Mouse (Mus musculus): ENCODE measurements around the gene Wipf1. TPM values are rescaled to one million over a fixed set of nuclear protein-coding genes. Genes with fewer than 3 reads are reported as not detected.

Gene Wipf1
- polyA plus RNA-seq, 1 experiment from 2014 or later = 24.1 TPM

DNA sequence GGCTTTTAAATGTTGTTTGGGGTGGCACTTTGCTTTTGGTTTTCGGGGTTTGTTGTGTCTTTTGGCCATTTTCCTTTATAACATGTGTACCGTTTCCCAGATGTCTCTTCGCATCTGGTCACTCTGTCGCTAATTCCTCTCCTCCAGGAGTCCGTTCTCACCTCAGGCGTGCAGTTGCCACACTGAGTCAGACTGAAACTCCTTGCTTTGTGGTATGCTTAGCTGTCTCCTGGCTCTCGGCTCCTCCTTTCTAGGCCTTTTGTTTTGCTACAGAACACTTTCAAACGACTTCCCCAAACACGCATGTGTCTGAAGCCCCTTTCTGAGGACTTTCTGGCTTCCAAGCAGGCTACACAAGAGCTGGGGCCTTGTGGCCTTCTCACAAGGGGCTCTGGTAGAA lies 125.1 kb downstream of the Wipf1 start:
- H3K4me2 ChIP-seq (ENCODE audit: low read depth, severe bottlenecking) = no peak overlapping the region
- H3K36me3 ChIP-seq (ENCODE audit: control insufficient read depth, insufficient read depth, low read length) = no peaks in the 10 kb centered on the region
- H3K9ac ChIP-seq (ENCODE audit: low read length) = no peak overlapping the region
- H3K4me1 ChIP-seq (ENCODE audit: control insufficient read depth, insufficient read depth, low read length) = no peaks in the 10 kb centered on the region
- H3K4me3 ChIP-seq (ENCODE audit: low read depth, low read length) = no peak overlapping the region
- WGBS = 85% methylated on average over 9 of the region's 9 CpGs
- no peaks in the 10 kb centered on the region for H3K9me3 ChIP-seq (ENCODE audit: control insufficient read depth, low read length)
- no peak for ATAC-seq (ENCODE audit: insufficient number of reproducible peaks, low FRiP score, low TSS enrichment, low read depth)
- DNase-seq (ENCODE audit: low spot score) = no peak
- no peak overlapping the region for H3K27ac ChIP-seq (replicated peaks; ENCODE audit: low read depth, low read length)
- H3K27me3 ChIP-seq (ENCODE audit: control insufficient read depth, insufficient read depth, low read length) = no peaks in the 10 kb centered on the region

DNA sequence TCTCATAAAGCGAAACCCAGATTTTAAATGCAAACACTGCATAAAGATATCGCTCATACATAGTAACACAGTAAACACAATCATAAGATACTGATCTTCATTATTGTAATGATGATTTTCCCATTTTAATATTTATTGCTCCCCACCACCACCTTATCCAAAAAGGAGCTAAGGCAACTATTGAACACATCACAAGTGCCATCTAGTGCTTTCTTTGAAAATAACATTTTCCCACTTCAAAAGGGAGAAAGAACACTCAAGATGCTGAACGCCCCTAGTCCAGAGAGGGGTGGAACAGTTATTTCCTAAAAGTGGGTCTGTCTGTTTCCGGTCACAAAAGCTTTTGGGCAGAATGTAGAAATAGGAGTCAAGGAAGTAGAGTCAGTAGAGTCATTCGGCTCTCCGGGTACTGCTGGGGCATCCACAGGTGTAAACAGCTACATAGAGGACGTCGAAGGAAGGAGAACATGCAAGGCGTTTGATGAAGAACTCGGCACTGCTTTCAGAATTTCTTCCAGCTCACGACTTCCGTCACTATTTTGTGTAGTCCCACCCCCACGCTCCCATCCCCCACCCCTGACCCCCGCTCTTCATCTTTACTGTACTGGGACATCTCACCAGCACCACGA lies 126.0 kb downstream of the Wipf1 start:
- no peak overlapping the region for H3K4me2 ChIP-seq (ENCODE audit: low read depth, severe bottlenecking)
- no peak for ATAC-seq (ENCODE audit: insufficient number of reproducible peaks, low FRiP score, low TSS enrichment, low read depth)
- no peak for DNase-seq (ENCODE audit: low spot score)

DNA sequence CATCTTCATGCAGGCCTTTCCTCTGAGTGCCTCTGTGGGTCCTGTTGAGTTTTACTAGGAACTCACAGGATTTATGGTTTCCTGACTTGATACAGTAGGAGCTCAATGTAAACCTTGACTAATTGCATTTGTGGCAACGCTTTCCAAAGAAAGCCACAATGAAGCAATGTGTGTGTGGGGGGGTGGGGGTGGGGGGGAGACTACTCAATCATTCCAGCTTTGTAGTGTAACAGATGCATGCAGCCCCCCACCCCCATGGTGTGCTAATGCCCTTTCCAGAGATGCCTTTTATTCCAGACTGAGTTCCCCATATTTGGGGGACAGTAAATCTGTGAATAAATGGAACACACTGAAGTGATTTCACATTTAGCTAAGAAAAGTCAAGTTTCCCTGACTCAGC lies 127.8 kb downstream of the Wipf1 start:
- H3K9ac ChIP-seq (ENCODE audit: low read length) = no peak overlapping the region
- 20% methylated on average over 1 of the region's 1 CpGs for WGBS
- H3K36me3 ChIP-seq (ENCODE audit: control insufficient read depth, insufficient read depth, low read length) = no peaks in the 10 kb centered on the region
- H3K4me2 ChIP-seq (ENCODE audit: low read depth, severe bottlenecking) = no peak overlapping the region
- no peaks in the 10 kb centered on the region for H3K27me3 ChIP-seq (ENCODE audit: control insufficient read depth, insufficient read depth, low read length)
- H3K9me3 ChIP-seq (ENCODE audit: control insufficient read depth, low read length) = no peaks in the 10 kb centered on the region
- H3K4me3 ChIP-seq (ENCODE audit: low read depth, low read length) = no peak overlapping the region
- no peak overlapping the region for H3K27ac ChIP-seq (replicated peaks; ENCODE audit: low read depth, low read length)
- ATAC-seq (ENCODE audit: insufficient number of reproducible peaks, low FRiP score, low TSS enrichment, low read depth) (no peak), DNase-seq (ENCODE audit: low spot score) (no peak)
- no peaks in the 10 kb centered on the region for H3K4me1 ChIP-seq (ENCODE audit: control insufficient read depth, insufficient read depth, low read length)

More for the DNA sequence above, 126.0 kb downstream of the Wipf1 start:
- Histone ChIP-seq H3K9ac (ENCODE audit: low read length) (no peak overlapping the region), H3K36me3 (ENCODE audit: control insufficient read depth, insufficient read depth, low read length) (no peaks in the 10 kb centered on the region), H3K27me3 (ENCODE audit: control insufficient read depth, insufficient read depth, low read length) (no peaks in the 10 kb centered on the region), H3K9me3 (ENCODE audit: control insufficient read depth, low read length) (no peaks in the 10 kb centered on the region), H3K27ac (replicated peaks; ENCODE audit: low read depth, low read length) (no peak overlapping the region), H3K4me1 (ENCODE audit: control insufficient read depth, insufficient read depth, low read length) (no peaks in the 10 kb centered on the region), H3K4me3 (ENCODE audit: low read depth, low read length) (no peak overlapping the region)
- 84% methylated on average over 15 of the region's 15 CpGs for WGBS

DNA sequence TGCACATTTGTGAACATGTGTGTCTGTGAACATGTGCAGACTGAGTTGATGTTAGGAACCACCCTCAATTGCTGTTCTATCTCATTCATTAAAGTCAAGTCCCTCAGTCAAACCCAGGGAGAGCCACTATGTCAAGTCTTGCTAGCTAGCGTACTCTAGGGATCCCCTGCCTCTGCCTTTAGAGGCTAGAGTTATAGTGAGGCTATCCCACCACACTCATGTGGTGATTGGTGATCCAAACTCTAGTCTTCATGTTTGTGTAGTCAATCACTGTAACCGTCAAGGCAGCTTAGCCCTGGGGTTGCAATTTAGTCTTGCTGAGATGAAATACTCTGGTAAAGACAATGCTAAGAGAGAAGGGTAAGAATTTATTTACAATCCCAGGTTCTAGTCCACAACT lies 132.1 kb downstream of the Wipf1 start:
- no peak for ATAC-seq (ENCODE audit: insufficient number of reproducible peaks, low FRiP score, low TSS enrichment, low read depth)
- Histone ChIP-seq H3K9ac (ENCODE audit: low read length) (no peak overlapping the region), H3K27me3 (ENCODE audit: control insufficient read depth, insufficient read depth, low read length) (no peaks in the 10 kb centered on the region), H3K4me2 (ENCODE audit: low read depth, severe bottlenecking) (no peak overlapping the region), H3K36me3 (ENCODE audit: control insufficient read depth, insufficient read depth, low read length) (no peaks in the 10 kb centered on the region), H3K4me3 (ENCODE audit: low read depth, low read length) (no peak overlapping the region), H3K9me3 (ENCODE audit: control insufficient read depth, low read length) (no peaks in the 10 kb centered on the region), H3K27ac (replicated peaks; ENCODE audit: low read depth, low read length) (no peak overlapping the region), H3K4me1 (ENCODE audit: control insufficient read depth, insufficient read depth, low read length) (no peaks in the 10 kb centered on the region)
- 96% methylated on average over 2 of the region's 2 CpGs for WGBS
- no peak for DNase-seq (ENCODE audit: low spot score)

DNA sequence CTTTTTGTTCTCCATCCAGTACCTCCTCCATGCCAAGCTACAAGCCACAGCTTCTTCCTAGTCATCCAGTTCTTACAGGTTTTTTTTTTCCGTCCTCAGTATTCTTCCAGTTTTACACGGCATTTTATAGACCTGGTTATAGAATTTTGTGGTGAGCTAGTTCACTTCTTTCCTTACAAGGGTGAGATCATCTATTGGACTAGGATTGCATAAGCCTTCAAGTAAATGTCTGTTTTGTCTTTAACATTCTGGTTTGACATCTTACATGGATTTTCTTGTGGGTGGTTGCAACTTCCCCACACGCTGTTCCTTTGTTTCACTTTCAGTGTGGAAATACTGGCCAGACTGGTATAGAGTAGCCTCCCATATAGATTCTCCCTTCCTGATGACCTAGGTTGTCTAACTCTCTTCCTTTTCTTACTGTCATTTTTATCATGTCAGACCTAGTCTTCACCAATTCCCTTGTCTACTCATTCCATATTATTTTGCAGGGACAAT lies 132.7 kb downstream of the Wipf1 start:
- Histone ChIP-seq H3K36me3 (ENCODE audit: control insufficient read depth, insufficient read depth, low read length) (no peaks in the 10 kb centered on the region), H3K4me3 (ENCODE audit: low read depth, low read length) (no peak overlapping the region), H3K9ac (ENCODE audit: low read length) (no peak overlapping the region), H3K27me3 (ENCODE audit: control insufficient read depth, insufficient read depth, low read length) (no peaks in the 10 kb centered on the region), H3K4me1 (ENCODE audit: control insufficient read depth, insufficient read depth, low read length) (no peaks in the 10 kb centered on the region), H3K27ac (replicated peaks; ENCODE audit: low read depth, low read length) (no peak overlapping the region), H3K9me3 (ENCODE audit: control insufficient read depth, low read length) (no peaks in the 10 kb centered on the region), H3K4me2 (ENCODE audit: low read depth, severe bottlenecking) (no peak overlapping the region)
- no peak for DNase-seq (ENCODE audit: low spot score)
- 84% methylated on average over 3 of the region's 3 CpGs for WGBS
- no peak for ATAC-seq (ENCODE audit: insufficient number of reproducible peaks, low FRiP score, low TSS enrichment, low read depth)

DNA sequence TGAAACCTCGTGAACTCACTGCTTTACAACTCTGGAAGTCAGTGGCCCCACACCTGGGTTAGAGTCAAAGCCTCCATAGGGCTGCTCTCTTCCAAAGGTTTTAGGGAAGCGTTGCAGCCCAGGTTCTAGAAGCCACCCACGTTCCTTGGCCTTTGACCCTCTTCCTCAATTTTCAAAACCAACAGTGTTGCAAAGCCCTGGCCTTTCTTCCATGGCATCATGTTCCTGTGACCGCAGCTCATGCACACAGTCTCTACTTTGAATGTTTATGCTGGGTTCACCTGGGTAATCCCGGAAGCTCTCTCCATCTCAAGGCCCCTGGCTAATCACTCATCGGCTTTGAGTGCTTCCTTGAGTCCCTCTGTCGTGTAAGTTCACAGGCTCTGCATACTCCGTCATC lies 134.0 kb downstream of the Wipf1 start:
- Histone ChIP-seq H3K9ac (ENCODE audit: low read length) (no peak overlapping the region), H3K4me3 (ENCODE audit: low read depth, low read length) (no peak overlapping the region), H3K36me3 (ENCODE audit: control insufficient read depth, insufficient read depth, low read length) (no peaks in the 10 kb centered on the region), H3K27me3 (ENCODE audit: control insufficient read depth, insufficient read depth, low read length) (no peaks in the 10 kb centered on the region), H3K4me2 (ENCODE audit: low read depth, severe bottlenecking) (no peak overlapping the region), H3K9me3 (ENCODE audit: control insufficient read depth, low read length) (no peaks in the 10 kb centered on the region), H3K27ac (replicated peaks; ENCODE audit: low read depth, low read length) (no peak overlapping the region), H3K4me1 (ENCODE audit: control insufficient read depth, insufficient read depth, low read length) (no peaks in the 10 kb centered on the region)
- WGBS = 83% methylated on average over 8 of the region's 8 CpGs
- ATAC-seq (ENCODE audit: insufficient number of reproducible peaks, low FRiP score, low TSS enrichment, low read depth) (no peak), DNase-seq (ENCODE audit: low spot score) (no peak)

DNA sequence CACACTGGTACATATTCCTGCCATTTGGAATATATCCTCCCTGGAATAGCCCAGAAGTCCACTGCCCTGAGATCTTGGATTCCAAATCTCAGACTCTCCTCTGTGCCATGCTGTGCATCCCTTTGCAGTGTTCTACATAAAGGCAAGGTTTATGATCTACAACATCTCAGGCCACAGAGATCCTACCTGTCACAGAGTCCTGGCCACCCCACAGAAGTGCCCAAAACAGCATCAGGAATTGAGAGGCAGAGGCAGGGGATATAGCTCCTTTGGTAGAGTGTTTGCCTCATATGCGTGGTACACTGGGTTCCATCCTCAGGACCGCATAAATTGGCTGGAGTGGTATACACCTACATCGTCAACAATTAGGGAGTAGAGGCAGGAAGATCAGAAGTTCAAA lies 135.1 kb downstream of the Wipf1 start:
- Histone ChIP-seq H3K27me3 (ENCODE audit: control insufficient read depth, insufficient read depth, low read length) (no peaks in the 10 kb centered on the region), H3K27ac (replicated peaks; ENCODE audit: low read depth, low read length) (no peak overlapping the region), H3K4me1 (ENCODE audit: control insufficient read depth, insufficient read depth, low read length) (no peaks in the 10 kb centered on the region), H3K9ac (ENCODE audit: low read length) (no peak overlapping the region), H3K36me3 (ENCODE audit: control insufficient read depth, insufficient read depth, low read length) (no peaks in the 10 kb centered on the region), H3K4me2 (ENCODE audit: low read depth, severe bottlenecking) (no peak overlapping the region), H3K9me3 (ENCODE audit: control insufficient read depth, low read length) (no peaks in the 10 kb centered on the region), H3K4me3 (ENCODE audit: low read depth, low read length) (no peak overlapping the region)
- ATAC-seq (ENCODE audit: insufficient number of reproducible peaks, low FRiP score, low TSS enrichment, low read depth) (no peak), DNase-seq (ENCODE audit: low spot score) (no peak)
- 90% methylated on average over 3 of the region's 3 CpGs for WGBS

DNA sequence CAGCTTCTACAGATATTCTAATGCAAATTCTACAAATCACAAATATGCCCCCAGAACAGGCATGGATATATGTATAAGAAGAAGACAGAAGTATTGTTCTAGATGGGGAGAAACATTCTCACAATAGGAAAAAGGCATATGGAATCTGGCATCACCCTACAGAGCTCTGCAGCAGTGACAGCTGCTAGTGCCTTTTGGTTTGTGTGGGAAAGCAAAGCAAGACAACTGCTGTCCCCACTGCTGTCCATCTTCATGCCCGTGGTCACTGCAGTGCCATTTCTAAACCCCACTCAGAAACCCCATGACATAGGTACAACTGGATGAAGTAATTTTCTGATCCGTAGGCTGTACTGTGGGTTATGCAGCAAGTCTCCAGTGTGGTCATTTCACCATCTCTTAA lies 136.8 kb downstream of the Wipf1 start:
- Histone ChIP-seq H3K9ac (ENCODE audit: low read length) (no peak overlapping the region), H3K27ac (replicated peaks; ENCODE audit: low read depth, low read length) (no peak overlapping the region), H3K36me3 (ENCODE audit: control insufficient read depth, insufficient read depth, low read length) (no peaks in the 10 kb centered on the region), H3K9me3 (ENCODE audit: control insufficient read depth, low read length) (no peaks in the 10 kb centered on the region), H3K27me3 (ENCODE audit: control insufficient read depth, insufficient read depth, low read length) (no peaks in the 10 kb centered on the region), H3K4me2 (ENCODE audit: low read depth, severe bottlenecking) (no peak overlapping the region), H3K4me1 (ENCODE audit: control insufficient read depth, insufficient read depth, low read length) (no peaks in the 10 kb centered on the region), H3K4me3 (ENCODE audit: low read depth, low read length) (no peak overlapping the region)
- no peak for DNase-seq (ENCODE audit: low spot score)
- 88% methylated on average over 2 of the region's 2 CpGs for WGBS
- no peak for ATAC-seq (ENCODE audit: insufficient number of reproducible peaks, low FRiP score, low TSS enrichment, low read depth)

DNA sequence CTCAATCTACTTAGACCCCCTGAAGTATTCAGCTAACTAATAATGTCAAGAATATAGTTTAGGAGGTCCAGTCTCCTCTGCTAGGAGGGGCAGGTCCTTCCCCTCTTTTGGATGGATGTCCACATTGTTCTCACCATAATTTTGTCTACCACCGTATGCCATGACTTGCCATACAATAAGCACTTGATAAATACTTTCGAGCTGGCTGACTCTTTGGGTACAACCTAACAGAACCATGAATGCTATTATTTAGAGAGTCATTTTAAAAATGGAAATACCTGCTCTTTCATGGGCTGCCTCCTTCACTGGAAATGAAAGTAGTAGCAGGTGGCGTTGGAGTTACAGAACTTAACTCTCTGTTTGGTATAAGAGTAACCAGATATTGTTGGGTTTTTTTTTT lies 139.6 kb downstream of the Wipf1 start:
- no peaks in the 10 kb centered on the region for H3K9me3 ChIP-seq (ENCODE audit: control insufficient read depth, low read length)
- WGBS = 95% methylated on average over 3 of the region's 3 CpGs
- DNase-seq (ENCODE audit: low spot score) = no peak

More for the DNA sequence above, 139.6 kb downstream of the Wipf1 start:
- Histone ChIP-seq H3K4me2 (ENCODE audit: low read depth, severe bottlenecking) (no peak overlapping the region), H3K27ac (replicated peaks; ENCODE audit: low read depth, low read length) (no peak overlapping the region), H3K4me1 (ENCODE audit: control insufficient read depth, insufficient read depth, low read length) (no peaks in the 10 kb centered on the region), H3K36me3 (ENCODE audit: control insufficient read depth, insufficient read depth, low read length) (no peaks in the 10 kb centered on the region), H3K9ac (ENCODE audit: low read length) (no peak overlapping the region), H3K27me3 (ENCODE audit: control insufficient read depth, insufficient read depth, low read length) (no peaks in the 10 kb centered on the region), H3K4me3 (ENCODE audit: low read depth, low read length) (no peak overlapping the region)
- ATAC-seq (ENCODE audit: insufficient number of reproducible peaks, low FRiP score, low TSS enrichment, low read depth) = no peak
